Mouse (Mus musculus) bone marrow, adult 2 months (tissue): ENCODE measurements at regions not wholly inside any gene's neighbourhood (a gene's known extent, or its start where the extent isn't known, plus 50 kb on each side); places are given as distances from the start of the nearest gene placed in this dataset.

Source experiments
- CTCF ChIP-seq: fragments of 200-500 bp; IDR thresholded peaks from 2 replicates; pipeline ENCODE4 v1.5.1; 2011; ENCODE audit warnings: low read length, control low read depth; ENCODE audit not compliant: control insufficient read depth, insufficient read depth
- POLR2A ChIP-seq: fragments of 200-500 bp; IDR thresholded peaks from 2 replicates; pipeline ENCODE4 v1.6.1; 2011; ENCODE audit warnings: low read depth, mild to moderate bottlenecking, control low read depth, low read length, borderline replicate concordance; ENCODE audit not compliant: control insufficient read depth

- no peak for TF ChIP-seq CTCF
- TF ChIP-seq POLR2A, result no peak
Observed at GRCm38 (mm10) chr6:117323850-117324249, 155.5 kb downstream of the Cxcl12 start.
